Mouse (Mus musculus) mesoderm, embryonic 11.5 days (tissue): ENCODE measurements at regions not wholly inside any gene's neighbourhood (a gene's known extent, or its start where the extent isn't known, plus 50 kb on each side); places are given as distances from the start of the nearest gene placed in this dataset.
"Not testable (repeated sequence)": the region's sequence is repeated elsewhere in the genome, so short reads cannot be mapped to it uniquely, and the experiment has no call there.

Experiments used
- DNase-seq: peaks from one replicate; pipeline ENCODE4 v3.0.0-alpha.2; 2012; ENCODE audit warnings: low read depth, low spot score

- no peak for DNase-seq
These were observed 83.9 kb upstream of the Hcrtr2 start for GRCm38 (mm10) chr9:76407549-76407948.

- not testable (repeated sequence) for DNase-seq
These were observed 78.4 kb upstream of the Hcrtr2 start for GRCm38 (mm10) chr9:76401897-76402670.

- no peak for DNase-seq
These were observed 77.2 kb upstream of the Hcrtr2 start for GRCm38 (mm10) chr9:76400900-76401299.

GRCm38 (mm10) chr9:76393763-76394162 lies 70.1 kb upstream of the Hcrtr2 start:
- DNase-seq = no peak

GRCm38 (mm10) chr9:76390839-76391238 lies 67.2 kb upstream of the Hcrtr2 start:
- DNase-seq = peak; percentile 54
